Mouse (Mus musculus) thymus, adult 2 months (tissue): ENCODE results near the gene Spag16. TPM values are rescaled to one million over a fixed set of nuclear protein-coding genes. Genes with fewer than 3 reads are reported as not detected.

Experiments used
- DNase-seq: peaks from one replicate; pipeline ENCODE4 v3.0.0; 2021
- H3K27ac ChIP-seq: fragments of 200-500 bp; 2 replicates; pipeline ENCODE4 v1.5.1; 2012; ENCODE audit warnings: low read length, control low read depth; ENCODE audit not compliant: control insufficient read depth, insufficient read depth
- H3K27me3 ChIP-seq: fragments of 200-500 bp; 2 replicates; pipeline ENCODE4 v1.6.1; 2012; ENCODE audit warnings: mild to moderate bottlenecking, low read length, moderate library complexity, mixed read lengths; ENCODE audit not compliant: control insufficient read depth, insufficient read depth
- H3K36me3 ChIP-seq: fragments of 200-500 bp; 2 replicates; pipeline ENCODE4 v1.6.1; 2012; ENCODE audit warnings: mild to moderate bottlenecking, low read length, moderate library complexity; ENCODE audit not compliant: control insufficient read depth, insufficient read depth
- H3K4me1 ChIP-seq: fragments of 200-500 bp; replicated peaks from 2 replicates; pipeline ENCODE4 v1.6.1; 2012; ENCODE audit warnings: low read length; ENCODE audit not compliant: control insufficient read depth, insufficient read depth
- H3K4me3 ChIP-seq: fragments of 200-500 bp; 2 replicates; pipeline ENCODE4 v1.5.1; 2012; ENCODE audit warnings: mild to moderate bottlenecking, low read length, control low read depth, moderate library complexity; ENCODE audit not compliant: control insufficient read depth, insufficient read depth
- CTCF ChIP-seq: fragments of 200-500 bp; IDR thresholded peaks from 2 replicates; pipeline ENCODE4 v1.5.1; 2012; ENCODE audit warnings: mild to moderate bottlenecking, control low read depth, low read length, moderate library complexity, borderline replicate concordance; ENCODE audit not compliant: control insufficient read depth, poor library complexity, insufficient read depth; ENCODE audit errors: extremely low read depth
- POLR2A ChIP-seq: fragments of 200-500 bp; IDR thresholded peaks from 2 replicates; pipeline ENCODE4 v1.6.1; 2012; ENCODE audit warnings: mild to moderate bottlenecking, low read length, control low read depth, moderate library complexity; ENCODE audit not compliant: control insufficient read depth, poor library complexity, insufficient read depth; ENCODE audit errors: extremely low read depth
- WGBS: fragments of 180-500 bp; shearing (Covaris S2); methylation state at CpG from one replicate; pipeline ENCODE4 v1.1.7; 2018; 5-methylcytosine and 5-hydroxymethylcytosine counted together
- polyA plus RNA-seq: library from polyadenylated mRNA; depleted of rRNA; stranded (reverse); fragments of >200 nt; gene quantifications from 2 replicates; pipeline ENCODE4 v1.2.3, GENCODE M21; 2012

The Spag16 gene
- polyA plus RNA-seq, 1 experiment, result 0.32 TPM

GRCm38 (mm10) chr1:70078806-70079205 lies 252.0 kb downstream of the Spag16 start:
- Histone ChIP-seq H3K27ac (no peak overlapping the region), H3K27me3 (no peaks in the 10 kb centered on the region), H3K36me3 (no peaks in the 10 kb centered on the region), H3K4me3 (no peak overlapping the region), H3K4me1 (no peaks in the 10 kb centered on the region)
- 82% methylated on average over 6 of the region's 6 CpGs for WGBS
- DNase-seq, result no peak
- no peak for TF ChIP-seq POLR2A
- TF ChIP-seq CTCF, result no peak

DNA sequence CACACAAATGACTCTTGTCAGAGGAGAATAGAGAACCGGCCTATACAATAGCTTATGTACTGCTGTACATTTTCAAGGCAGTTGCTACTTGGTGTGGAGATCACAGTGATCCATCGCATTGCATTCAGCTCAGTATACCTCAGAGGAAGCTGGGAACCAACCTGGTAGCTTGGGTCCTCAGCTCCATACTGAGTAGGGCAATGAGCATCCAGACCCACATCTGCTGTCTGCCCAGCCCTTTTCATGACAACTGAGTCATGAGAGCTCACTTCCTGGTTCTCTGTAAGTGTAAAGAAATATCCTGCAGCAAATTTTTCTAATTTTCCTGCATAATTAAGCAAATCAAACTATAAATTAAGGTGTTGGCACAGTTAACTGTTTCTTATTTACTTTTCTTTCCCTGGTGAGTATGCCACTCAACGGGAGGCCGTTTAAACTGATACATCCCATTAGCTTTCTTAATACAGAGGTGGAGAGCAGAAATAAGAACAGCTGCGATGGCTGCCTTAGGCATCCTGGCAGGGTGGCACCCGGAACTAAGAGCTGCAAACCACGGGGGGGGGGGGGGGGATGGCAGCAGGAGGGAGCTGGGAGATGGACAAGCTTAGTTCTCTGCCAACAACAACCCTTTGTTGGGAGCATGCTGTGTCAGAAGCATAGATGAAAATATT lies 255.6 kb downstream of the Spag16 start:
- 82% methylated on average over 7 of the region's 7 CpGs for WGBS
- Histone ChIP-seq H3K4me3 (no peak overlapping the region), H3K27me3 (no peaks in the 10 kb centered on the region), H3K4me1 (no peaks in the 10 kb centered on the region), H3K36me3 (no peaks in the 10 kb centered on the region), H3K27ac (no peak overlapping the region)
- no peak for DNase-seq
- TF ChIP-seq POLR2A (no peak), CTCF (no peak)

GRCm38 (mm10) chr1:70104683-70105082 lies 277.9 kb downstream of the Spag16 start:
- H3K27me3 ChIP-seq, result no peaks in the 10 kb centered on the region
- 93% methylated on average over 8 of the region's 8 CpGs for WGBS
- H3K4me1 ChIP-seq, result no peaks in the 10 kb centered on the region
- H3K27ac ChIP-seq, result no peak overlapping the region
- no peaks in the 10 kb centered on the region for H3K36me3 ChIP-seq
- no peak for TF ChIP-seq POLR2A
- TF ChIP-seq CTCF, result no peak
- no peak overlapping the region for H3K4me3 ChIP-seq
- no peak for DNase-seq

DNA sequence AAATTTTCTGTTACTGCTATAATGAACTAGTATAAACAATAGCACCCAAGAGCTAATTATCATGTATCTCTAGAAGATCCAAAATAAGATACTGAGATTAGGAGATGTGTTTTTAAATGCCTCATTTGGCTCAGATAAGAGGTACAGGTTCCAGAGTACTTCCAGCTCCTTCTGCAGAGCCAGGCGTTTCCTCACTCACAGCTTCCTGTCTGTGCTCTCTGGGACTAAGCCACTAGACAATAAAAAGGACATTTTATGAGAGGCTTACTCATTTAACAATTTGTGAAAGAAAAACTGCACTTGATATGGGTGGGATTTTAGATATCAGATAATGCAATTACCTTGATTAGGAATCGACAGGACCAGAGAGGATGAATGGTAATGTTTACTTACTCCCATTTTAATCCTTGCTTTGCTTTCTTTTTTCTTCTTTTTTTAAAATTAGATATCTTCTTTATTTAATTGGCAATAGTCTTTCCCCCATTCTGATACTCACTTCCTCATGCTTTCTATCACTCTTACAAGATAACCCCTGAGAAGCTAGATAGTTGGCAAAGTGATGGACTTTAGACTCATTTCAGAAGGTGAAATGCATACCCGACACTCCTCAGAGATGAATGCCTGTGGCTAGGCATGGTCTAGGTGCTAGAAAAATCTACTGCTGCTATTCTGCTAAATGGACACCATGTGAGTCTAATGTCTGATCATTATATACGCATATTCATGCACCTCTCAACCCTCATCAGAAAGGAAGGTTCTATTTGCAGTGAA lies 289.6 kb downstream of the Spag16 start:
- Histone ChIP-seq H3K27ac (no peak overlapping the region), H3K27me3 (no peaks in the 10 kb centered on the region), H3K36me3 (no peaks in the 10 kb centered on the region), H3K4me1 (no peaks in the 10 kb centered on the region), H3K4me3 (no peak overlapping the region)
- WGBS, result 86% methylated on average over 4 of the region's 4 CpGs
- DNase-seq, result no peak
- no peak for TF ChIP-seq CTCF
- TF ChIP-seq POLR2A, result no peak

GRCm38 (mm10) chr1:70128035-70128434 lies 301.3 kb downstream of the Spag16 start:
- Histone ChIP-seq H3K36me3 (no peaks in the 10 kb centered on the region), H3K27ac (no peak overlapping the region), H3K4me1 (no peaks in the 10 kb centered on the region), H3K4me3 (no peak overlapping the region), H3K27me3 (no peaks in the 10 kb centered on the region)
- TF ChIP-seq POLR2A (no peak), CTCF (no peak)
- DNase-seq, result peak; percentile 13
- WGBS, result 26% methylated on average over 2 of the region's 2 CpGs

- H3K27ac ChIP-seq, result no peak overlapping the region
- no peaks in the 10 kb centered on the region for H3K36me3 ChIP-seq
- DNase-seq, result no peak
- no peaks in the 10 kb centered on the region for H3K4me1 ChIP-seq
- H3K27me3 ChIP-seq, result no peaks in the 10 kb centered on the region
- 91% methylated on average over 2 of the region's 2 CpGs for whole genome bisulfite sequencing
- H3K4me3 ChIP-seq, result no peak overlapping the region
- TF ChIP-seq POLR2A, result no peak
- TF ChIP-seq CTCF, result no peak
Measured at GRCm38 (mm10) chr1:70135547-70135946, 308.8 kb downstream of the Spag16 start.
